Mouse (Mus musculus) kidney, postnatal 0 days (tissue): ENCODE results near the gene Psmd13. TPM values are rescaled to one million over a fixed set of nuclear protein-coding genes. Genes with fewer than 3 reads are reported as not detected.
A peak's percentile ranks its signal among the peaks of the same experiment; 100 is the strongest.

Experiments
- ATAC-seq: fragments of 200-750 bp; cut with Nextera tagmentation; replicated peaks from 2 replicates; pipeline ENCODE4 v1.8.0; 2017; ENCODE audit warnings: low read depth, moderate number of reproducible peaks, moderate TSS enrichment, moderate library complexity; ENCODE audit not compliant: low FRiP score
- DNase-seq: peaks from one replicate; pipeline ENCODE4 v3.0.0-alpha.2; 2016; ENCODE audit warnings: low spot score
- H3K27ac ChIP-seq: fragments of 300-500 bp; sonication (generic); 2 replicates; pipeline ENCODE4 v1.5.1; 2014; ENCODE audit warnings: mild to moderate bottlenecking
- H3K27me3 ChIP-seq: fragments of 300-500 bp; sonication (generic); 2 replicates; pipeline ENCODE4 v1.6.1; 2014; ENCODE audit warnings: low read length, mixed read lengths; ENCODE audit not compliant: insufficient read depth
- H3K36me3 ChIP-seq: fragments of 300-500 bp; sonication (generic); 2 replicates; pipeline ENCODE4 v1.6.1; 2014; ENCODE audit warnings: low read length, mixed read lengths; ENCODE audit not compliant: insufficient read depth
- H3K4me1 ChIP-seq: fragments of 300-500 bp; sonication (generic); replicated peaks from 2 replicates; pipeline ENCODE4 v1.6.1; 2014; ENCODE audit warnings: antibody characterized with exemption, low read length, mixed read lengths; ENCODE audit not compliant: insufficient read depth
- H3K4me2 ChIP-seq: fragments of 300-500 bp; sonication (generic); 2 replicates; pipeline ENCODE4 v1.6.1; 2014; ENCODE audit warnings: mild to moderate bottlenecking, low read length, moderate library complexity, mixed read lengths
- H3K4me3 ChIP-seq: fragments of 300-500 bp; sonication (generic); replicated peaks from 2 replicates; pipeline ENCODE4 v1.5.1; 2014; ENCODE audit warnings: low read depth, low read length
- H3K9ac ChIP-seq: fragments of 300-500 bp; sonication (generic); 2 replicates; pipeline ENCODE4 v1.6.1; 2014; ENCODE audit warnings: low read depth, low read length
- H3K9me3 ChIP-seq: fragments of 300-500 bp; sonication (generic); replicated peaks from 2 replicates; pipeline ENCODE4 v1.6.1; 2016; ENCODE audit warnings: low read length, inconsistent platforms, mixed read lengths
- CTCF ChIP-seq: IDR thresholded peaks from 2 replicates; pipeline ENCODE4 v1.5.1; 2016; ENCODE audit warnings: antibody characterized with exemption, low read depth, mild to moderate bottlenecking, moderate library complexity
- WGBS: fragments of 180-500 bp; shearing (Covaris S2); extraction: QIAGEN DNeasy Blood & Tissue Kit; methylation state at CpG from one replicate; pipeline ENCODE4 v1.1.7; 2014; 5-methylcytosine and 5-hydroxymethylcytosine counted together
- polyA plus RNA-seq: library from polyadenylated mRNA; unstranded; fragments of >200 nt; fragmentation: Nextera tagmentation; extraction: Ambion mirVana; gene quantifications from 2 replicates; pipeline ENCODE4 v1.2.1, GENCODE M21; 2015

The Psmd13 gene
- polyA plus RNA-seq, 1 experiment from 2014 or later = 198 TPM

DNA sequence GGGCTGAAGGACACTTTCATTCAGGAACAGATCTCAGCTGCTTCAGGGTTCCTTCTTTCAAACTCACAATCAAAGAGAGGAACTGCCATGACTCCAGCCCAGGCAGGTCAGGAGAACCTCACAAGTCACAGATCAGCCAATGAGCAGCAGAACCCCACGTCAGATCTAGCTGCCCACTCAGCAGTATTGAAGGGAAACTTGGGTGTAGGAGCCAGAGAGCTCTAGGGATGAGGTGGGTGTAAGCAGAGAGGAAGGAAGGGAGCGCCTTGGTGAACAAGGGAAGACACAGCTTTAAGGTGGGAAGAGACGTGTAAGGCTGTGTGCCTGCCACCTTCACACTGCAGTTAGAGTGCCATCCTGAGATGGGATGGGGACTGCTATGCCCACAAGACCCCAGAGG lies 30.5 kb downstream of the Psmd13 start:
- no peak for TF ChIP-seq CTCF
- no peak overlapping the region for H3K4me2 ChIP-seq
- ATAC-seq (no peak), DNase-seq (no peak)
- H3K9ac ChIP-seq = no peak overlapping the region
- WGBS = 59% methylated on average over 3 of the region's 3 CpGs
- H3K36me3 ChIP-seq = no peaks in the 10 kb centered on the region
- peak overlapping the region; percentile 37; the same call in 1 of the 2 replicates for H3K27ac ChIP-seq
- no peaks in the 10 kb centered on the region for H3K27me3 ChIP-seq
- no peaks in the 10 kb centered on the region for H3K9me3 ChIP-seq
- no peaks in the 10 kb centered on the region for H3K4me1 ChIP-seq
- no peak overlapping the region for H3K4me3 ChIP-seq

DNA sequence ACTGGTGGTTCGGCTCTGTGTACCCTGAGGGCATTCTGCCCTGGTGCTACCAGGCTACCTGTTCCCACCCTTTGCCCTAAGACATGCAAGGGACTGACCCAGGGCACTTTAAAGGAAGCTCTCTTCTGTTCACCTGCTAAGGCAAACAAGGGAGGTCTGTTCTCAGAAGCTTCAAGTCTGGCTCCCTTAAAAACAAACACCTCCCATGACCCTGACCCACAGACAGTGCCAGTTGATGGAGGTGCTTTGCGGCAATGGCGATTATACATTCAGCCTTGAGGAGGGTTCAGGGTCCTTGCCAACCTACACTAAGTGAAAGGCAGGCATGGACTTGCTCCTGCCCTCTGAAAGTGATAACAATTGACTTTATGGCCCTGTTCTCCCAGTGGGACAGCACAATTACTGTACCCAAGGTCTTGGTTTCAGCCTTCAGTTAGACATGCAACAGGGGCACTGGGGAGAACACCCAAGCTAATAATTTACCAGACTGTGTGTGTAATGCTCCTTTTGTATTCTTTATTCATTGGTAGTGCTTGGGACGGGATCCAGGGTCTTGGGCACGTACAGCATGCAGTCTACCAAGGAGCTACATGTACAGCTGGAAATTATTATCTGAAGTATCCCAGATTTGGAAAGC lies 31.2 kb downstream of the Psmd13 start:
- WGBS = 58% methylated on average over 5 of the region's 5 CpGs
- no peak for DNase-seq
- H3K27ac ChIP-seq = peak overlapping the region; percentile 37; the same call in 1 of the 2 replicates

DNA sequence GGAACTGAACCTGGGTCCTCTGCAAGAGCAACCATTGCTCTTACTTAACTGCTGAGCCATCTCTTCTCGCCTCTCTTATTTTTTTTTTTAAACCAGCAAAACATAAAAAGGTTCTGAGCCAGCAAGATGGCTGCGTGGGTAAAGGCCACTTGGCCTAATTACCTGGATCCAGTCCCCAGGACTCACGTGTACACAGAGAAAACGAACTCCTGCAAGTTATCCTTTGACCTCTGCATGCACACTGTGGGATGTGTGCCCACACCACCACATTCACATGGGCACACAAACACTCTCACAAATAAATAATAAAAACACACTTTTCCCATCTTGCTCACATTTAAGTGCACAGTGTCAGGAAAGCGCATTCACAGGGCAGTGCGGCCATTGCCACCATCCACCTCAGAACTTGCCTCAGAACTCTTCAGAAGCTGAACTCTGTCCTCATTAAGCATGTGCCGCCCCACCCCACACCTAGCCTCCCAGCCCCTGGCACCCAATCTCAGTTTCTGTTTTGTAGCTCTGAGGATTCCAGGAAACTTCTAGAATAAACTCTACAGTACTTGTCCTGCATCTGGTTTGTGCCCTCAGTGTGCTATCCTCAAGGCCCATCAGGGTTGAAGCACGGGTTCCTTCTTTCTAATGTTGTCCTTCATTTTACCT lies 32.4 kb downstream of the Psmd13 start:
- H3K9me3 ChIP-seq = no peaks in the 10 kb centered on the region
- no peak overlapping the region for H3K4me3 ChIP-seq
- ATAC-seq (no peak), DNase-seq (no peak)
- H3K27ac ChIP-seq = no peak overlapping the region
- H3K36me3 ChIP-seq = no peaks in the 10 kb centered on the region
- WGBS = 80% methylated on average over 8 of the region's 8 CpGs
- no peaks in the 10 kb centered on the region for H3K4me1 ChIP-seq
- TF ChIP-seq CTCF = no peak
- H3K9ac ChIP-seq = no peak overlapping the region
- no peaks in the 10 kb centered on the region for H3K27me3 ChIP-seq
- H3K4me2 ChIP-seq = no peak overlapping the region

More for the DNA sequence above, 31.2 kb downstream of the Psmd13 start:
- no peak overlapping the region for H3K4me2 ChIP-seq
- no peaks in the 10 kb centered on the region for H3K27me3 ChIP-seq
- no peaks in the 10 kb centered on the region for H3K4me1 ChIP-seq
- peak; percentile 50; the same call in 1 of the 2 replicates for ATAC-seq
- H3K9me3 ChIP-seq = no peaks in the 10 kb centered on the region
- H3K36me3 ChIP-seq = no peaks in the 10 kb centered on the region
- no peak overlapping the region for H3K4me3 ChIP-seq
- H3K9ac ChIP-seq = no peak overlapping the region
- no peak for TF ChIP-seq CTCF

DNA sequence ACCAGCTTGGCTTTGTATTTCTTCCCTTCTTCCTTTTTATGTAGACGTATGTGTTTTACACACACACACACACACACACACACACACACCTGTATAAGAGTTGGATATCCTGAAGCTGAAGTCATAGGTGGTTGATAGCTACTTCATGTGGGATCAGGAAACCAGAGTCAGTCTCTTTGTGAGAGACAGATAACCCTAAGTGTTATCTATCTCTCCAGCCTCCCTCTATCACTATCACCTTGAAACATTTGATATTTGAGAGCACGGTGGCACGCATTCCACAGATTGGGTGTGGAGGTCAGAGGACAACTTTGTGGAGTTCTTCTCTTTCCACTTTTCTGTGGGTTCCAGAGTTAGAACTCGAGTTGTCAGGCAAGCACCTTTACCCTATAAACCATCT lies 38.1 kb downstream of the Psmd13 start:
- no peak for DNase-seq
- Histone ChIP-seq H3K9ac (no peak overlapping the region), H3K36me3 (no peaks in the 10 kb centered on the region), H3K27ac (no peak overlapping the region), H3K4me1 (no peaks in the 10 kb centered on the region; the same call in 1 of the 2 replicates), H3K27me3 (peaks cover 30% of the 10 kb centered on the region), H3K4me3 (no peak overlapping the region), H3K9me3 (no peaks in the 10 kb centered on the region), H3K4me2 (no peak overlapping the region)
- no peak for ATAC-seq
- 48% methylated on average over 4 of the region's 4 CpGs for WGBS
- TF ChIP-seq CTCF = no peak

DNA sequence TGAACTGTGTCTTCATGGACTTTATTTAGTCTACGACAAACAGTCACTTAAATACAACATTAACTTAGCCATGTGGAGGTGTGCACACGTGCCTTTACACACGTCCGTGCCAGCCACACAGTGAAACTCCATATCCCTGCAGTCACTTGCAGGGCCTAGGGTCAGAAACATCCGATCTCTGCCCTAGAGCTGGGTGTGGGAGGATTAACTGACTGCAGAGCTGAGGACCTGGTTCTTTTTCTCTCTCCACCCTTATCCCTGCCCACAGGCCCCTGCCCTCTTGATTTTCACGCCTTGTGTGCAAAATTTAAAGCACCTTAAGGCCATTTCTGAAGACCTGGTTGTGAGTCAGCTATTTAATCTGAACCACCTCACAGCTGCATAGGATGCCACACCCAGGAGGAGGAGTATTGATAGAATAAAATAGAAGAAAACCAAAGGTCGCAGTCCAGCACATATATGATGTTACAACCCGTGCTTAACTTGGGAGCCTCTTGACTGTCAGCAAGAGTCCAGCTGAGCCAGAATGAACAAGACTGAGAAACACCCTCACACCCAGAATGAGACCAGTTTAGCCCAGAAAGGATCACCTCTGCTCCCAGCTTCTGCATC lies 38.8 kb downstream of the Psmd13 start, which contains the start of gene Nlrp6:
Nlrp6 (plus strand) TSS at position 485 of the 612 bp plus-strand sequence.
- no peaks in the 10 kb centered on the region for H3K36me3 ChIP-seq
- TF ChIP-seq CTCF = no peak
- no peaks in the 10 kb centered on the region; the same call in 1 of the 2 replicates for H3K4me1 ChIP-seq
- no peak within 1 kb of the TSS for H3K9ac ChIP-seq
- peaks cover 30% of the 10 kb centered on the region for H3K27me3 ChIP-seq
- no peak for ATAC-seq
- WGBS = 47% methylated on average over 8 of the region's 8 CpGs
- H3K4me2 ChIP-seq = no peak within 1 kb of the TSS
- no peak for DNase-seq
- no peak within 1 kb of the TSS for H3K4me3 ChIP-seq
- H3K27ac ChIP-seq = no peak within 1 kb of the TSS
- H3K9me3 ChIP-seq = no peaks in the 10 kb centered on the region

DNA sequence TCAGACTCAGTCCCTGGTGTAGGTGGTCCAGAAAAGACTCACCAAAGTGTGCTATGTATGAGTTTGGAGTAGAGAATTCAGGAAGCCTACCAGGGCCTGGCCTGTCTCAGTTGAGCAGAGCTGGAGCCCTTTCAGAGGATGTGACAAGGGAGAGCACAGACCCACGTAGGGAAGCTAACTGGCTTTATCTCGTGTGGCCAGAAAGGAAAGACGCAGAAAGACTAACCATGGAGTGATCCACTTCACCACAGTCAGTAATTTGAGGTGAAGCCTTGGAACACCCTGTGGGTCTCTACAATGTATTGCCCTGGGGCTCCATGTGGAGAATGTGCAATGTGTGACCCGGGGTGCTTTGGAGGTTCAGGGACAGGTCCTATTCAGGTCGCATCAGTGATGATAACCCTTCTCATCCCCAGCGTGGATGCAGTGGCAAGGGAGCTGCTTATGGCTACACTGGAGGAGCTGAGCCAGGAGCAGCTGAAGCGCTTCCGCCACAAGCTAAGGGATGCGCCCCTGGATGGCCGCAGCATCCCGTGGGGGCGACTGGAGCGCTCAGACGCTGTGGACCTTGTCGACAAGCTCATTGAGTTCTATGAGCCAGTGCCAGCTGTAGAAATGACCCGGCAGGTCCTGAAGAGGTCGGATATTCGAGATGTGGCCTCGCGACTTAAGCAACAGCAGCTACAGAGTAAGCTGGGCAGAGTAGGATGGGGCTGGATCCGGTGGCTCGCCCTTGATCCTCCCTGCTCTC lies 39.6 kb downstream of the Psmd13 start:
- peak; percentile 17 for DNase-seq
- Histone ChIP-seq H3K27me3 (peaks cover 30% of the 10 kb centered on the region), H3K4me1 (no peaks in the 10 kb centered on the region; the same call in 1 of the 2 replicates), H3K4me2 (0 out of 2 replicates have a peak overlapping the region, but pooled peaks have one; percentile 58), H3K9me3 (no peaks in the 10 kb centered on the region), H3K4me3 (no peak overlapping the region), H3K9ac (no peak overlapping the region), H3K36me3 (no peaks in the 10 kb centered on the region), H3K27ac (no peak overlapping the region)
- no peak for ATAC-seq
- no peak for TF ChIP-seq CTCF
- WGBS = 22% methylated on average over 22 of the region's 22 CpGs
